9 mouse cellular contexts compared by ENCODE assay signal in genomic region chr4:128855613-128856040, GRCm38 (mm10). TPM values are rescaled to one million over a fixed set of nuclear protein-coding genes. Genes with fewer than 3 reads are reported as not detected.
DNase-seq lines count a peak whose midpoint lies in the region; ATAC-seq and TF ChIP-seq lines count a peak whose summit lies in the region.
"Had no signal": no experiment of that assay in that cellular context is flagged by ENCODE, and none has a peak within 500 bp of the region (broad histone marks: within the 10 kb centered on the region; RNA-seq: fewer than 3 reads in every experiment).

No protein-coding gene starts in this region.

- peak; percentile 59 for DNase-seq in MEL (ENCODE audit: low read depth, low spot score)
- DNase-seq in adrenal gland, postnatal 4 days (ENCODE audit: low spot score in 2 of 2) = peak; percentile 30 to 58
- peak; percentile 24 for DNase-seq in heart, postnatal 25 days (ENCODE audit: low spot score)
- peak; percentile 71 for DNase-seq in testis, postnatal 10 days (ENCODE audit: low spot score)
- no peak for DNase-seq in left cerebral cortex, adult 11 months (ENCODE audit: low spot score)
- DNase-seq in T-cell, adult 2 months (ENCODE audit: low spot score) = no peak
- DNase-seq in hindbrain, embryonic 11.5 days (ENCODE audit: low spot score) = no peak

- H3K4me2 ChIP-seq in liver, embryonic 16.5 days (ENCODE audit: low read depth, low read length) = peak overlapping the region; percentile 59
- no peak overlapping the region for H3K4me2 ChIP-seq in hindbrain, embryonic 11.5 days (replicated peaks; ENCODE audit: low read depth, low read length)
- H3K4me2 ChIP-seq: limb, embryonic 12.5 days had no signal

- no peaks in the 10 kb centered on the region for H3K9me3 ChIP-seq in MEL (replicated peaks; ENCODE audit: insufficient read depth, low read length)
- H3K9me3 ChIP-seq in liver, embryonic 16.5 days (replicated peaks; ENCODE audit: control insufficient read depth, low read length) = peaks cover 3% of the 10 kb centered on the region; the same call in 1 of the 2 replicates
- H3K9me3 ChIP-seq in hindbrain, embryonic 11.5 days (ENCODE audit: control insufficient read depth, low read length) = no peaks in the 10 kb centered on the region

- no peak for TF ChIP-seq POLR2A in MEL (IDR thresholded peaks at IDR 0.05; ENCODE audit: control insufficient read depth in 1 of 2, insufficient read depth in 1 of 2, low read depth in 1 of 2, low read length in 2 of 2, poor library complexity in 1 of 2)

- peaks cover 4 to 36% of the 10 kb centered on the region in 2 experiments for H3K4me1 ChIP-seq in MEL (ENCODE audit: control insufficient read depth in 1 of 2, insufficient read depth in 2 of 2, low read length in 2 of 2)
- H3K4me1 ChIP-seq in liver, embryonic 16.5 days (ENCODE audit: control insufficient read depth, low read depth, low read length) = peaks cover 32% of the 10 kb centered on the region
- no peaks in the 10 kb centered on the region for H3K4me1 ChIP-seq in hindbrain, embryonic 11.5 days (replicated peaks; ENCODE audit: control insufficient read depth, insufficient read depth, low read length)

- H3K36me3 ChIP-seq in MEL (ENCODE audit: control insufficient read depth in 1 of 2, insufficient read depth in 2 of 2, low read length in 2 of 2) = peaks cover 0 to 14% of the 10 kb centered on the region in 2 experiments; a peak in 2 of 4 replicates
- H3K36me3 ChIP-seq in liver, embryonic 16.5 days (ENCODE audit: control insufficient read depth, insufficient read depth) = no peaks in the 10 kb centered on the region
- H3K36me3 ChIP-seq in hindbrain, embryonic 11.5 days (ENCODE audit: control insufficient read depth, insufficient read depth, low read length) = no peaks in the 10 kb centered on the region
- H3K36me3 ChIP-seq: limb, embryonic 12.5 days had no signal

- TF ChIP-seq CTCF in MEL (IDR thresholded peaks at IDR 0.05 in 2 of 3, conservative IDR thresholded peaks at IDR 0.05 in 1 of 3; ENCODE audit: control insufficient read depth in 1 of 3, insufficient read depth in 1 of 3, low read depth in 2 of 3, low read length in 3 of 3, poor library complexity in 1 of 3, severe bottlenecking in 1 of 3) = no peak

- H3K9ac ChIP-seq in MEL (ENCODE audit: control insufficient read depth, low read depth, low read length, poor library complexity, severe bottlenecking) = no peak overlapping the region; the same call in 1 of the 2 replicates
- peak overlapping the region; percentile 52 for H3K9ac ChIP-seq in liver, embryonic 16.5 days (ENCODE audit: low read depth, low read length)
- no peak overlapping the region for H3K9ac ChIP-seq in hindbrain, embryonic 11.5 days (ENCODE audit: low read depth, low read length)
- H3K9ac ChIP-seq: limb, embryonic 12.5 days had no signal

- no peaks in the 10 kb centered on the region for H3K27me3 ChIP-seq in MEL (ENCODE audit: control insufficient read depth in 1 of 2, insufficient read depth in 2 of 2, low read length in 2 of 2)
- no peaks in the 10 kb centered on the region for H3K27me3 ChIP-seq in liver, embryonic 16.5 days (ENCODE audit: control insufficient read depth, insufficient read depth, low read depth, low read length)
- no peaks in the 10 kb centered on the region for H3K27me3 ChIP-seq in hindbrain, embryonic 11.5 days (ENCODE audit: control insufficient read depth, insufficient read depth, low read length)
- H3K27me3 ChIP-seq: limb, embryonic 12.5 days had no signal

- H3K79me2 ChIP-seq in MEL (ENCODE audit: control insufficient read depth, insufficient read depth, low read length, poor library complexity) = no peaks in the 10 kb centered on the region

- intact Hi-C loops in heart, postnatal 25 days (cut with DNase I) = loop anchor here (2.0 to 5.0 kb wide), 3 partner anchors 43 to 243 kb away; partner anchors contain the start of gene Zscan20

- H3K4me3 ChIP-seq in MEL (ENCODE audit: control insufficient read depth in 1 of 2, insufficient read depth in 1 of 2, low read depth in 2 of 2, low read length in 2 of 2) = peak overlapping the region; percentile 4; a peak in 1 of 4 replicates
- H3K4me3 ChIP-seq in liver, embryonic 16.5 days (ENCODE audit: low read depth, low read length) = 0 out of 2 replicates have a peak overlapping the region, but pooled peaks have one; percentile 15
- no peak overlapping the region for H3K4me3 ChIP-seq in hindbrain, embryonic 11.5 days (ENCODE audit: low read depth, low read length)
- H3K4me3 ChIP-seq: limb, embryonic 12.5 days had no signal

- no peak overlapping the region for H3K27ac ChIP-seq in MEL (ENCODE audit: control insufficient read depth, low read depth, low read length)
- H3K27ac ChIP-seq in liver, embryonic 16.5 days (ENCODE audit: low read length) = peak overlapping the region; percentile 91
- H3K27ac ChIP-seq in hindbrain, embryonic 11.5 days (ENCODE audit: low read depth, low read length) = no peak overlapping the region
- H3K27ac ChIP-seq: limb, embryonic 12.5 days had no signal

- no peak for TF ChIP-seq RAD21 in MEL (IDR thresholded peaks at IDR 0.05; ENCODE audit: low read depth, low read length)

- TF ChIP-seq EP300 in MEL (IDR thresholded peaks at IDR 0.05; ENCODE audit: low read depth in 1 of 2, low read length in 2 of 2) = peak; percentile 33 to 64; a peak in 3 of 4 replicates

- ATAC-seq in liver, embryonic 16.5 days (ENCODE audit: low read depth) = peak; percentile 92
- no peak for ATAC-seq in hindbrain, embryonic 11.5 days (ENCODE audit: low FRiP score)

- 11% methylated on average over 4 of the region's 4 CpGs for WGBS in liver, embryonic 16.5 days (ENCODE audit: insufficient replicate concordance)
- 88% methylated on average over 4 of the region's 4 CpGs for WGBS in hindbrain, embryonic 11.5 days

TF ChIP-seq in MEL, 35 proteins besides CTCF, POLR2A, EP300 and RAD21:
- TF ChIP-seq CHD2 (IDR thresholded peaks at IDR 0.05; ENCODE audit: low read length) (no peak), MEF2A (IDR thresholded peaks at IDR 0.05; ENCODE audit: extremely low read depth, insufficient replicate concordance, low read depth, low read length, poor library complexity, severe bottlenecking) (no peak), ZNF384 (IDR thresholded peaks at IDR 0.05; ENCODE audit: low read depth, low read length) (no peak), JUND (IDR thresholded peaks at IDR 0.05; ENCODE audit: low read depth, low read length) (no peak), MAZ (IDR thresholded peaks at IDR 0.05; ENCODE audit: low read depth, low read length) (0 out of 2 replicates have a peak, but pooled peaks have one; percentile 34), SMC3 (IDR thresholded peaks at IDR 0.05; ENCODE audit: low read depth, low read length) (no peak; the same call in 1 of the 2 replicates), KAT2A (conservative IDR thresholded peaks at IDR 0.05; ENCODE audit: low read depth, low read length) (no peak), GATA1 (IDR thresholded peaks at IDR 0.05; ENCODE audit: low read depth, low read length) (peak; percentile 14; the same call in 1 of the 2 replicates), UBTF (IDR thresholded peaks at IDR 0.05; ENCODE audit: borderline replicate concordance, insufficient read depth, low read depth, low read length) (no peak), TBP (IDR thresholded peaks at IDR 0.05; ENCODE audit: low read depth, low read length) (no peak), BHLHE40 (IDR thresholded peaks at IDR 0.05; ENCODE audit: borderline replicate concordance, low read depth, low read length) (no peak), ETS1 (IDR thresholded peaks at IDR 0.05; ENCODE audit: low read depth, low read length) (peak; percentile 33; the same call in 1 of the 2 replicates), POLR2AphosphoS2 (IDR thresholded peaks at IDR 0.05; ENCODE audit: low read length) (no peak), TCF12 (IDR thresholded peaks at IDR 0.05; ENCODE audit: low read depth, low read length) (peak; percentile 65), MAFK (IDR thresholded peaks at IDR 0.05; ENCODE audit: borderline replicate concordance, low read depth, low read length) (no peak), ZMIZ1 (IDR thresholded peaks at IDR 0.05; ENCODE audit: low read depth, low read length) (no peak), MAX (IDR thresholded peaks at IDR 0.05; ENCODE audit: low read length) (no peak)

RNA-seq across cellular contexts. Expression of gene Trim62, which starts 27.8 kb away (rescaled TPM):
- total RNA-seq in MEL (2012; rRNA removed) = 0.07 and 0.12 TPM in 2 replicates
- 1 to 10 TPM in 1 of 2 experiments, not detected in 1; 1.2 TPM for polyA plus RNA-seq in MEL (2012; ENCODE audit: insufficient read depth in 1 of 2, insufficient read length in 2 of 2, low read depth in 1 of 2, low replicate concordance in 2 of 2, missing spikeins in 1 of 2)
- 10 to 100 TPM; 29.8 to 34.8 TPM for total RNA-seq in adrenal gland, postnatal 4 days (2021)
- total RNA-seq in heart, postnatal 25 days (2021) = 1 to 10 TPM; 1.2 to 1.7 TPM
- polyA plus RNA-seq in liver, embryonic 16.5 days (2015; fragmentation: Nextera tagmentation; extraction: Ambion mirVana) = 0.11 and 0.15 TPM in 2 replicates
- 13.0 and 13.1 TPM in 2 replicates for polyA plus RNA-seq in hindbrain, embryonic 11.5 days (2014; fragmentation: Nextera tagmentation; extraction: Ambion mirVana)

RNA-seq across cellular contexts. Expression of gene Zfp362, which starts 49.8 kb away (rescaled TPM):
- 2.4 and 2.7 TPM in 2 replicates for total RNA-seq in MEL (2012; rRNA removed)
- polyA plus RNA-seq in MEL (2012; ENCODE audit: insufficient read depth in 1 of 2, insufficient read length in 2 of 2, low read depth in 1 of 2, low replicate concordance in 2 of 2, missing spikeins in 1 of 2) = 10 to 100 TPM in 1 of 2 experiments, not detected in 1; 30.1 TPM
- 10 to 100 TPM; 68.0 to 69.9 TPM for total RNA-seq in adrenal gland, postnatal 4 days (2021)
- total RNA-seq in heart, postnatal 25 days (2021) = 10 to 100 TPM; 12.8 to 13.0 TPM
- 4.8 and 5.2 TPM in 2 replicates for polyA plus RNA-seq in liver, embryonic 16.5 days (2015; fragmentation: Nextera tagmentation; extraction: Ambion mirVana)
- 29.5 and 30.4 TPM in 2 replicates for polyA plus RNA-seq in hindbrain, embryonic 11.5 days (2014; fragmentation: Nextera tagmentation; extraction: Ambion mirVana)

Comparison
In these comparisons a context has a peak if more than half of its experiments do, and no peak if none do; other contexts are left out.
1. DNase-seq: peak in MEL (single experiment), adrenal gland, postnatal 4 days (2 of 2), heart, postnatal 25 days (single experiment) and testis, postnatal 10 days (single experiment); none in left cerebral cortex, adult 11 months (single experiment), T-cell, adult 2 months (single experiment) and hindbrain, embryonic 11.5 days (single experiment).
2. RNA of gene Trim62, which starts 27.8 kb away (total RNA-seq): 29.8 to 34.8 TPM in adrenal gland, postnatal 4 days; 1.2 to 1.7 TPM in heart, postnatal 25 days and 0.07 to 0.12 TPM in MEL; every median in the first group is over 10 times any median in the second.
3. RNA of gene Zfp362, which starts 49.8 kb away (total RNA-seq): 68.0 to 69.9 TPM in adrenal gland, postnatal 4 days; 12.8 to 13.0 TPM in heart, postnatal 25 days and 2.4 to 2.7 TPM in MEL; every median in the first group is over 4 times any median in the second.